Mouse (Mus musculus) adrenal gland, adult 8-10 months (tissue): ENCODE results near the gene Bach2. TPM values are rescaled to one million over a fixed set of nuclear protein-coding genes. Genes with fewer than 3 reads are reported as not detected.
A peak's percentile ranks its signal among the peaks of the same experiment; 100 is the strongest.

Experiments
- DNase-seq: peaks from one replicate; pipeline ENCODE4 v3.0.0; 2022
- total RNA-seq, 4 experiments: library from RNA; stranded (reverse); gene quantifications; 2 replicates each; pipeline ENCODE4 v1.2.4; 2022

The Bach2 gene
- total RNA-seq, 4 experiments from 2014 or later, result 2.8 to 3.3 (median 3.0) TPM

GRCm38 (mm10) chr4:32358602-32359464 lies 120.2 kb downstream of the Bach2 start:
- no peak for DNase-seq

- DNase-seq, result no peak
Observed at GRCm38 (mm10) chr4:32359634-32360033, 121.0 kb downstream of the Bach2 start.

- DNase-seq, result no peak
Observed at GRCm38 (mm10) chr4:32360496-32360895, 121.9 kb downstream of the Bach2 start.

- no peak for DNase-seq
Observed at GRCm38 (mm10) chr4:32363488-32363984, 124.9 kb downstream of the Bach2 start.

GRCm38 (mm10) chr4:32365144-32365907 lies 126.7 kb downstream of the Bach2 start:
- DNase-seq, result no peak

GRCm38 (mm10) chr4:32366176-32366575 lies 127.6 kb downstream of the Bach2 start:
- DNase-seq, result no peak

GRCm38 (mm10) chr4:32368345-32368744 lies 129.7 kb downstream of the Bach2 start:
- no peak for DNase-seq

GRCm38 (mm10) chr4:32373085-32373484 lies 134.5 kb downstream of the Bach2 start:
- no peak for DNase-seq

- DNase-seq, result no peak
Observed at GRCm38 (mm10) chr4:32373527-32373926, 134.9 kb downstream of the Bach2 start.

- no peak for DNase-seq
Observed at GRCm38 (mm10) chr4:32374751-32375582, 136.4 kb downstream of the Bach2 start.

- no peak for DNase-seq
Observed at GRCm38 (mm10) chr4:32375721-32376526, 137.3 kb downstream of the Bach2 start.

GRCm38 (mm10) chr4:32376527-32376948 lies 137.9 kb downstream of the Bach2 start:
- DNase-seq, result no peak

- no peak for DNase-seq
Observed at GRCm38 (mm10) chr4:32379140-32379539, 140.5 kb downstream of the Bach2 start.

GRCm38 (mm10) chr4:32381666-32382381 lies 143.2 kb downstream of the Bach2 start:
- DNase-seq, result no peak

- DNase-seq, result no peak
Observed at GRCm38 (mm10) chr4:32385121-32385520, 146.5 kb downstream of the Bach2 start.

- DNase-seq, result no peak
Observed at GRCm38 (mm10) chr4:32385623-32386022, 147.0 kb downstream of the Bach2 start.

GRCm38 (mm10) chr4:32386346-32386745 lies 147.7 kb downstream of the Bach2 start:
- no peak for DNase-seq

- no peak for DNase-seq
Observed at GRCm38 (mm10) chr4:32386931-32387330, 148.3 kb downstream of the Bach2 start.

- DNase-seq, result peak; percentile 52
Observed at GRCm38 (mm10) chr4:32387479-32388240, 149.1 kb downstream of the Bach2 start.

- DNase-seq, result no peak
Observed at GRCm38 (mm10) chr4:32388564-32388963, 150.0 kb downstream of the Bach2 start.
